Mouse (Mus musculus) G1E (cell line): Measurements from ENCODE around the gene Card19. TPM values are rescaled to one million over a fixed set of nuclear protein-coding genes. Genes with fewer than 3 reads are reported as not detected.

ENCODE experiments used
- ATAC-seq: 2 replicates; pipeline ENCODE4 v1.8.0; 2016; ENCODE audit warnings: mild to moderate bottlenecking; ENCODE audit not compliant: insufficient number of reproducible peaks, poor library complexity, low FRiP score, severe bottlenecking; ENCODE audit errors: extremely low read depth
- DNase-seq: peaks from one replicate; pipeline ENCODE4 v3.0.0; 2012; ENCODE audit warnings: low spot score
- H3K27me3 ChIP-seq: 2 replicates; pipeline ENCODE4 v1.6.1; 2012; ENCODE audit warnings: mild to moderate bottlenecking, low read length, inconsistent platforms; ENCODE audit not compliant: insufficient read depth
- H3K36me3 ChIP-seq: replicated peaks from 2 replicates; pipeline ENCODE3; 2012; ENCODE audit warnings: mild to moderate bottlenecking, inconsistent platforms
- H3K4me1 ChIP-seq: 2 replicates; pipeline ENCODE4 v1.6.1; 2012; ENCODE audit warnings: low read depth, low read length, inconsistent platforms, mixed read lengths; ENCODE audit not compliant: insufficient read depth
- H3K4me3 ChIP-seq: 2 replicates; pipeline ENCODE4 v1.5.1; 2012; ENCODE audit warnings: low read depth, mild to moderate bottlenecking, inconsistent platforms, low read length, moderate library complexity, mixed read lengths
- H3K9me3 ChIP-seq: replicated peaks from 2 replicates; pipeline ENCODE4 v1.6.1; 2012; ENCODE audit warnings: inconsistent platforms
- CTCF ChIP-seq: IDR thresholded peaks from 2 replicates; pipeline ENCODE4 v1.5.1; 2012; ENCODE audit warnings: low read depth, low read length, inconsistent platforms, mixed read lengths
- GATA1 ChIP-seq: IDR thresholded peaks from 2 replicates; pipeline ENCODE4 v1.6.1; 2012; ENCODE audit warnings: borderline replicate concordance, low read length, inconsistent platforms, mixed read lengths
- GATA2 ChIP-seq: IDR thresholded peaks from 2 replicates; pipeline ENCODE4 v1.6.1; 2012; ENCODE audit warnings: low read depth, low read length, inconsistent platforms, borderline replicate concordance
- POLR2AphosphoS5 ChIP-seq: IDR thresholded peaks from 2 replicates; pipeline ENCODE4 v1.6.1; 2012; ENCODE audit warnings: low read depth, low read length, inconsistent platforms; ENCODE audit not compliant: insufficient replicate concordance
- TAL1 ChIP-seq: conservative IDR thresholded peaks from 2 replicates; pipeline ENCODE4 v1.6.1; 2012; ENCODE audit warnings: low read depth, low read length, inconsistent platforms, mixed read lengths
- polyA plus RNA-seq: library from polyadenylated mRNA; stranded (reverse); fragments of >175 nt; gene quantifications from 2 replicates; pipeline ENCODE4 v1.2.3, GENCODE M21; 2012
- total RNA-seq, 2 experiments: library from RNA; stranded (forward) in 1 of 2; stranded (reverse) in 1 of 2; fragments of 200-1000 nt in 1 of 2; fragments of >200 nt in 1 of 2; fragmentation: Nextera tagmentation in 1 of 2; gene quantifications; 2 replicates each; pipeline ENCODE4 v1.2.3; 2014 to 2017

The Card19 gene
- total and polyA plus RNA-seq, 3 experiments: 8.4 to 15.8 (median 12.2) TPM

GRCm38 (mm10) chr13:49250716-49251517, 35.1 kb upstream of the Card19 start:
- DNase-seq (no peak), ATAC-seq (no peak)
- Histone ChIP-seq H3K36me3 (no peaks in the 10 kb centered on the region), H3K9me3 (peaks cover 7% of the 10 kb centered on the region), H3K4me3 (no peak overlapping the region), H3K4me1 (no peaks in the 10 kb centered on the region), H3K27me3 (peaks cover 20% of the 10 kb centered on the region)
- TF ChIP-seq GATA1 (no peak), GATA2 (no peak), CTCF (no peak), TAL1 (no peak), POLR2AphosphoS5 (no peak)

DNA sequence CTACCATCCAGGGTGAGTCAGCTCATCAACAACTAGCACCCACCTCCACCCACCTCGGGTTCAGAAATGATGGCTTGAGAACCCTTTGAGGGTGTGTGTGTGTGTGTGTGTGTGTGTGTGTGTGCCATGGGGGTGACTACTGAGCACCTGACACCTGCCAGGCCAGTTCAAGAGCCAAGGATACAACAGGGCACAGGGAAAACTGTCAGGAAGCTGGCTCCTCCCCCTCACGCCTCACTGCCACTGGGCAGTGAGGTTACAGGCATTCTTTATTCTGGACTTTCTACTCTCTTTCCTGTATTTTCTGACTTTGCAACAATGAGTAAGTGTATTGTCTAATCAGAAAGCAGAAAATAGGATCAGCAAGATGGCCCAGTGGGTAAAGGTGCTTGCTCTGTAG, 33.8 kb upstream of the Card19 start:
- H3K36me3 ChIP-seq: no peaks in the 10 kb centered on the region
- peaks cover 7% of the 10 kb centered on the region for H3K9me3 ChIP-seq
- no peak overlapping the region for H3K4me3 ChIP-seq
- TF ChIP-seq TAL1: no peak
- TF ChIP-seq GATA2: no peak
- TF ChIP-seq POLR2AphosphoS5: no peak
- no peak for TF ChIP-seq GATA1
- no peak for TF ChIP-seq CTCF
- no peak for DNase-seq
- peaks cover 2% of the 10 kb centered on the region; the same call in 1 of the 2 replicates for H3K4me1 ChIP-seq
- H3K27me3 ChIP-seq: peaks cover 18% of the 10 kb centered on the region
- no peak for ATAC-seq

DNA sequence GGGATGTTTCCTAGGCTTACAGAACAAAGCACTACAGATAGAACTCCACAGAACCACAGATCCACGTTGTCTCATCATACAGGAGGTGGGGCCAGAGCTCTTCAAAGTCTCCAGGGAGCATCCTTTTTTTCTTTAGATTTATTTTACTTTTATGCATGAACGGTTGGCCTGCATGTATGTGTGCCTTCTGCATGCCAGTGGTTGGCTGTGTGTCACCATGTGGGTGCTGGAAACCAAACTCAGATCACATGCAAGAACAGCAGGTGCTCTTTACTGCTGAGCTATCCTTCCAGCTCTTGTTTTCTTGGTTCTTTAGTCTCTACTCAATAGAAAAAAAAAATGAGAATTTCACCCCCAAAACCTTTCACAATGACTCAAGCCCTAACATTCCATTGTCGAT, 33.1 kb upstream of the Card19 start:
- H3K9me3 ChIP-seq: peaks cover 7% of the 10 kb centered on the region
- H3K27me3 ChIP-seq: peaks cover 20% of the 10 kb centered on the region
- DNase-seq: no peak
- H3K4me1 ChIP-seq: peaks cover 2% of the 10 kb centered on the region; the same call in 1 of the 2 replicates
- ATAC-seq: no peak
- H3K4me3 ChIP-seq: no peak overlapping the region
- no peaks in the 10 kb centered on the region for H3K36me3 ChIP-seq
- TF ChIP-seq CTCF (no peak), TAL1 (no peak), GATA2 (no peak), POLR2AphosphoS5 (no peak), GATA1 (no peak)

GRCm38 (mm10) chr13:49248467-49248862, 32.6 kb upstream of the Card19 start, which contains the start of gene Susd3:
Gene Susd3 (minus strand): TSS chr13:49248706.
- Histone ChIP-seq H3K36me3 (no peaks in the 10 kb centered on the region), H3K27me3 (peaks cover 20% of the 10 kb centered on the region), H3K9me3 (peaks cover 7% of the 10 kb centered on the region), H3K4me3 (no peak within 1 kb of the TSS), H3K4me1 (peaks cover 6% of the 10 kb centered on the region; the same call in 1 of the 2 replicates)
- TF ChIP-seq CTCF: no peak
- no peak for TF ChIP-seq GATA1
- no peak for TF ChIP-seq GATA2
- TF ChIP-seq TAL1: no peak
- no peak for TF ChIP-seq POLR2AphosphoS5
- ATAC-seq: no peak
- DNase-seq: no peak

- no peaks in the 10 kb centered on the region for H3K36me3 ChIP-seq
- H3K4me1 ChIP-seq: peaks cover 10% of the 10 kb centered on the region; the same call in 1 of the 2 replicates
- DNase-seq: no peak
- ATAC-seq: no peak
- peaks cover 19% of the 10 kb centered on the region for H3K27me3 ChIP-seq
- TF ChIP-seq POLR2AphosphoS5 (no peak), TAL1 (no peak), GATA1 (no peak), CTCF (no peak), GATA2 (no peak)
- peaks cover 7% of the 10 kb centered on the region for H3K9me3 ChIP-seq
- no peak overlapping the region for H3K4me3 ChIP-seq
Observed at GRCm38 (mm10) chr13:49247740-49248466, 32.1 kb upstream of the Card19 start.

- TF ChIP-seq GATA1 (no peak), TAL1 (no peak), GATA2 (no peak), POLR2AphosphoS5 (no peak), CTCF (no peak)
- Histone ChIP-seq H3K4me3 (no peak overlapping the region), H3K9me3 (peaks cover 7% of the 10 kb centered on the region), H3K4me1 (peaks cover 15% of the 10 kb centered on the region), H3K27me3 (peaks cover 15% of the 10 kb centered on the region), H3K36me3 (no peaks in the 10 kb centered on the region)
- DNase-seq: no peak
- no peak for ATAC-seq
Observed at GRCm38 (mm10) chr13:49247232-49247739, 31.4 kb upstream of the Card19 start.
